Mouse (Mus musculus) frontal cortex, postnatal 25 days (tissue): ENCODE results near the gene Grk3.

ENCODE experiments used
- DNase-seq, 2 experiments: peaks; one replicate each; pipeline ENCODE4 v3.0.0; 2022; ENCODE audit warnings: low spot score in 2 of 2

Gene Grk3

DNA sequence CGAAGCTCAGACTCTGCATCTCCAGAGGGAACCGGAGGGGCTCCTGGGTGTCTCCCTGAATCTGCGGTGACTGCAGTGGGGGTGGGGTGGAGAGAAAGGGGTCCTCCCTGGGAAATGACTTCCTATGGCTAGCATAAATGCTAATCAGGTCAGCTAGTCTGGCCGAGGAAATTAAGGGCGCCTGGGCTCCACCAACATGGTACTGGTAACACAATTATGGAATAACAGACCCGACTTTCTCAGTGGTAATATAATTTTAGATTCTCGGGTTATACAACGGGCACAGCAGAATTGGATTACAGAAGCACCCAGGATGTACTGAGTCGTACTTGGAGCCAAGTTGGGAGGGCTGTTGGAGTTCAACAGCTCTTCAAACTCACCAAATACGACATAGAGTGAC, 79.0 kb downstream of the Grk3 start:
- no peak for DNase-seq

DNA sequence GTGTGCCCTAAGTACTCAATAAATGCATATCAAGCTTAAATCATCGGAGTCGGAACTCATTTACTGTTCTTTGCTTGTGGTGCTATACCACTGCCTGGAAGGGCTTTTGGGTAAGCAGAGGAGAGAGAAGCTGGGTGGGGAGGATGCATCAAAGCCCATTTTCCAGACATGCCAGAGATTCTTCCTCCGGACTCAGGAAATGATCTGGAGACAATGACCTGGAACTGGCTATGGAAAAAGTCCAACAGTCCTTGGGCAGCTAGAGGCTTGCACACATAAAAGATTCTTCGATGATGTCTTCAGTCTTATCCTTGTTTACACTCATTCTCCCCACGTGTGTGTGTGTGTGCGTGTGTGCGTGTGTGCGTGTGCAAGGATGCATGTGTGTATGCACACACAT, 80.2 kb downstream of the Grk3 start:
- DNase-seq, result no peak

DNA sequence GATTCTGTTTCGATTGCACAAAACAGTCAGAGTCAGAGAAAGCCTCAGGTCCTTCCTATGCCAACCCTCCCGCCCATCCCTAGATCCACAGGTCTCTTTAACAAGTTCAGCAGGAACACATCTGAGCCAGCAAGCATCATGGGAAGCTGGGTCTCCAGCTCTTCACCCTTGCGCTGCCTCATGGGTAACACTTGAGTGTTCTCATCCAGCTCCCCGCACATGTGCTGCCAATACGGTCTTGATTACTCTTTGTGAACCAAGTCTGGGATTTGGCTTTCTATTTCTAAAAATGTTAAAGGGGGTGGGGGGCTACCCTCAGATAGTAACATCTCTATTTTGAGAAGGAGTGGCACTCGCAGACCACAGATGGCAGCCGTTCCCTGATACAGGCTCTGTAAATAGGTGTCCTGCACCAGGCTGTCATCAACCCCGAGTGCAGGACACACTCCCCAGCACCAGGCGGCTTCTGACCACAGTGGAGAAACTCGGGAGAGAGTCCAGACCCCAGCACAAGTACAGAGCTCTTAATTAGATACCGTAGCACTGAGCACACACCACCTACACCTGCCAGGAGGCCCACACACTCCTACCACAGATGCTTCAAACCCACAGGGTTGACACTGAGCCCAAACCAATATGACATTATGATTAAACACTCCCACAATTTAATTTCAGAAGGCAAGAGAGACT, 82.6 kb downstream of the Grk3 start:
- DNase-seq, result no peak

DNA sequence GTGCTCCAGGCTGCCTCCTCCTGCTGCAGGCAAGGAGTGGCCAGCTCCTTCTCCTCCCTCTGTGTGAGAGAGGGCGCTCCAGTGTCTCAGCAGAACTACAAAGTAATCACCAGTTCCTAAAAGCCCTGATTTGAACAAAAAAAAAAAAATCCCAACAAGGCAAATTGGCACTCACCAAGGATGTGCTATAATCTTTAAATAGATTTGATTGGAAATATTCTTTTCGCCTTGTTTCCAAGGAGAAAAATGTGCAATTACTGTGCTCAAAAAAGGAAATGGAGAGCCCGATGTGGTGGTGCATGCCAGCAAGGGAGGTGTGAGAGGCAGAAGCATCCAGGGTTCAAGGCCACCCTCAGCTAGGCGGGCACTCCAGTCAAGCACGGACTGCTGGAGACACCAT, 83.7 kb downstream of the Grk3 start:
- no peak for DNase-seq

DNA sequence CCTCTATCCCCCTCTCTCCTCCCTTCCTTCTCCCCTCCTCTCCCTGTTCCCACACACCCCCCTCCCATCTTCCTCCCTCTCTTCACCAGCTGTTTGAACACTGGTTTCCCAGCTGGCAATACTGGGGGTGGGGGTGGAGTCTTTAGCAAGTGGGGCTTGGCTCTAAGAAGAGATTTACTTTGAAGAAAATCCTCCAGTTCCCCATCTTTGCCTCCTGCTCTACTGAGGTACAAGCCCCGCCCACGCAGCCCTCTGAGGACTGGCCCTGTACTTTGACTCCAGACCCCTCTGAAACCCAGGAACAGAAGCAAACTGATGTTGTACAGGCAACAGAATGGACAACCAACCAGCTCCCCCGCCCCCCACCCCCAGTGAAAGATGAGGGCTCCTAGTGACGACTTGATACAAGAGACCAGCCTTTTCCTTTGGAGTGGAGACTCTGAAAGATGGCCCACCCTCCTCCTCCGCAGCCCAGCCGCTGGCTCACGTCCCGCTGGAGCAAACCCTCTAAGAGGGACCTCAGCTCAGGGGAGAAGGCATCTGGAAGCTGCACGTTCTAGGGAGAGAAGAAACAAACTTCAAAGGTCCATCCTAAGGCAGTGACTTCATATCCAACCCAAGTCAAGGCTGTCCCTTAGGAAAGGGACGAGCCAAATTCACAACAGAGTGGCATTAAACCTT, 87.2 kb downstream of the Grk3 start:
- DNase-seq, result no peak

DNA sequence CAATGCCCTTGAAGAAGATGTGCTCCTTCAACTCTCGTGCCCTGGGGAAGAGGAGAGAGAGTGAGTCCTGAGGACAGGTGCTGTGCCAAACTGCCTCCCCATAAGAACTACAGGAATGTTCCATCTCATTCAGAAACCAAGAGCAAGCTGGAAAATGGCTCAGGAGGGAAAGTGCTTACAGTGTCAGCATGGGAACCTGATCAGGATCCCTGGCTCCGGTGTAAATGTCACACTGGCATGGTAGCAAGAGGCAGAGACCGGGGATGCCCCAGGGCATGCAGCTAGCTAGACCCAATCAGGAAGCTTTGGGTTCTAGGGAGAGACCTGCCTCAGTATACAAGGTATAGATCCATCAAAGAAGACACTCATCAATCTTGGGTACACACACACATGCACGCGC, 90.2 kb downstream of the Grk3 start:
- DNase-seq, result no peak

DNA sequence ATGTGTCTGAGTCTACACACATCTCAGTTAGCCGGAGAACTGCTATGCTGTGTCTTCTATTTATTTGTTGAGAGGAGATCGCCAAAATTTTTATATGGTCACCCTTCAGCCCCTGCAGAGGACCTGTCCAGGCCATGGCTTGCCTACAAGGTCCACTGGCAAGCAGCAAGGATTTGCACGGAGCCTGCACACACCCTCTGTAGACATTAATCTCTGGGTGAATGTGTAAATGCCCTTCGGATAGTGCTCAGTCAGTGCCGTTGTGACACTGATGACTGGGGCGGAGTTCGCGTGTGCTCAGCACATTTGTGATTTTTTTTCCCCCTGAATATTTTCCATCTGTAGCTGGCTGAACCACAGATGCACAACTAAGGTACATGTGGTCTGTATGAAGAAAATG, 90.8 kb downstream of the Grk3 start:
- DNase-seq, result no peak

DNA sequence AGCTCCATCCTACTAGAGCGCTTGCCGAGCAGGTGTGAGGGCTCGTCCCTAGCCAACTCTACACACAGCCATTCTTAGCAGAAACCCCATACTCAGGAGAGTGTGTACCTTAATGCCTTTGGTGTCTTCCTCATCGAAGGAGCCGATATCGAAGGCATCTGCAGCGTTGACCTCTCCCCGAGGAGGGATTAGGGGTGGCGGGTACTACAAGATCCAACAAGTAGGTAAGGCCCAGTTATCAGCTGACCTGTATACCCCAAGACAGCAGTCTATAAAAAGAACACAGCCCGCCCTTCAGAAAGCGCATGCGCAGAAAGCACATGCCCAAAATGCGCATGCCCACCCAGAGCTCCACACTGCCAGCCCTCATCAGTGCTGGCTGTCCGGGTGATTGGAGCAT, 91.8 kb downstream of the Grk3 start:
- no peak for DNase-seq

DNA sequence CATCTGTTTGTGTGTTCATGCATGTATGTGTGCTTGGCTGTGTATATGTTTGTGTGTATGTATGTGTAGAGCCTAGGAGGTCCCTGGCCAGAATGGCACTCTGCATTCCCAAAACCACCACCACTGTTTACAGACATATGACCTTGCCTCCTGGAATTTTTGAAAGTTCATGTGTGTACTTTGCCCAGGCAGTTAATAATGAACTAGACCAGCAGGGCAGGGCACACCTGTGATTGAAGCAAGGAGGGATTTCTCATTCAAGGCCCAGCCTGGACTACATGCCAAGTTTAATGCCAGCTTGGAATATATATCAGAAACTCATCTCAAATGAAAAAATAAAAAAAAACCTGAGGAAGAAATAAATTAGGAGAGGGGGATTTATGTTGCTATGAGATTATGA, 93.7 kb downstream of the Grk3 start:
- DNase-seq, result no peak

DNA sequence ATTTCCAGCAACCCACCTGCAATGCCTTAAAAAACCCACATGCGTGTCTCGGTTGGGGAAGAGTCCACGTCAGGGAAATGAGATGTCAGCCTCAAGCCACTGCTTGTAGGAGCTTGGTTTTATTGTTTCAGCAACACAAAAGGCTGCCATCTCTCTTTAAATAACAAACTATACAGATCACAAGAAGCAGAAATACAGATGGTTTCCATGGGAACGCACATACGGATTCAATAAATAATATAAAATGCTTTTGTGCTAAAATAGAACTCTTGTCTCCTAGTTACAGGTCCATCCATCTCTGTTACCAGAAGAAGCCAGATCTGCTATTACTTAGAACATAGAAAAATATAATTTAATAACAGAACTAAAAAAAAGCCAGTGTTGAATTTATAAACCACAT, 105.2 kb downstream of the Grk3 start:
- no peak for DNase-seq

DNA sequence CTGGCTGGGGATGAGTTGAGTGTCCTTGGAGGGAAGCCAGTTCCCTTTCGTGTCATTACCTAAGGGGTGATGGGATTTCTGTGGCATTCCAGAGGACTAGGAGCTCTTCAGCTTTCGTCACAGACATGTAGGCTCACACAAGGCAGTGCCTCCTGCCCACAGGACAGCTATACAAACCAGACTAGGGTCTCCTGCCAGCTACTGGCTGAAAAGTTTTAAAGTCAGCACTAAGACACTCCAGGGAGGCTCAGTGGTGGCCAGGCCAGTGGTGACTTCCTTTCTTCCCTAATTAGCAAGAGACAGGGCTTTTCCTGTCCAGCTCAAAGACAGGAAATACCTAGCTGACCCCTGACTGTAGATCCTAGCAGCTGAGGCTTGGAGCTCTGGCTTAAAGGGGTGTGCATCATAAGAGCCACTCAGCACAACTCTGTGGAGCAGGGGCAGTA, 107.4 kb downstream of the Grk3 start:
- DNase-seq, result no peak

DNA sequence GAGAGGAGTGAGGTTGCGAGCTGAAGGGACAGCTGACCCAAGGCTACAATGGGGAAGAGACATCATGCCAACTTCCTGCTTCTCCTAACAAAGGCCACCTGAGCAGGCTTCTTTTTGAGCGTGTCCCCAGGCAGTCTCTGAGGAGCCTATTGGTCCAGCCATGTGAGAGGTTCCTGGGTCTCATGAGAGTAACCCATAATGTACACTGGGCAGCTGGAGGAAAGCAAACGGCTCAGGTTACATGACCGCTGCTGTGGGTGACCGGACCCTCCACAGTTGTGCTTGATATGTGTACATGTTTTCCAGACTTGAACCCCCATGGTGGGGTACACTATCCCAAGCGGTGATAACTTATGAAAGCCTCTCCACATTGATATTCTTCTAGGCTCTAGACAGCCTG, 108.1 kb downstream of the Grk3 start:
- DNase-seq, result no peak

DNA sequence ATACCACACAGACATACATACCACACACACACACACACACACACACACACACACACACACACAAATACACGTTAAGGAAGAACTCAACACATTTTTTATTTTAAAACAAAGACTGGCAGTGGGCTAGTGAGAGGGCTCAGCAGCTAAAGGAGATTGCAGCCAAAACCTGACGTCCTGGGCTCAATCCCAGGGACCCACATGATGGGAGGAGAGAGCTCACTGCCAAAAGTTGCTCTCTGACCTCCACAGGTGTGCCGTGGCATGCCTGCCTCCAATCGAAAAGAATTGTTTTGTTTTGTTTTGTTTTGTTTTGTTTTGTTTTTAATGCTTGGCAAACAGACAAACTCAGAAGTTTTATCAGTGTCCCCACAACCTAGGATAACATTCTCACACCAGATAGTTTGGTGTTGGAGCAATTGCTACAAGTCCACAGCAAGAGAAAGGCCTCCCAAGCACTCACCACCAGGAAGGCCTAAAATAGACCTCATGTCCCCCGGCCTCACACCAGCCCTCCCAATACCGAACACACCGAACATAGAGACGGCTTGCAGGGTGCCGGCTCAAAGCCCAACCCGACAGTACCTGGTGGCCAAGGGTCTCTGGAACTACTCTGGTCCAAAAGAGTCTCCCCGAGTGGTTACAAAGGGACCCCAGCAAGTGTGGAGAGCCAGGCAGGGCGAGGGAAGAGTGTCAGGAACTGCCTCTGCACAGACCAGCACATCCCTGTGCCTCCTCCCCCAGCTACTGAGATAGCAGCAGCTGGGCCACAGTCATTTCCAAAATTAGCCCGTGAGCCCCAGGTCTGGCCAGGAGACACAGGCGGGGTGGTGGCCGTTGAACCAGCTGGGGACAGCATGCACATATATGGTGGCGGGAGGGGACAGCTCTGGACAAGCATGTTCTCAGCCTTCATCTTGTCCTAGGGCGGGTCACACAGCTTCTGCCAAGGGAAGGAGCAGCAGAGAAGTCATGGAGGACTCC, 119.6 kb downstream of the Grk3 start, which contains the start of gene Myo18b:
Gene Myo18b (minus strand): TSS at position 689 of the 981 bp plus-strand sequence.
- no peak for DNase-seq

DNA sequence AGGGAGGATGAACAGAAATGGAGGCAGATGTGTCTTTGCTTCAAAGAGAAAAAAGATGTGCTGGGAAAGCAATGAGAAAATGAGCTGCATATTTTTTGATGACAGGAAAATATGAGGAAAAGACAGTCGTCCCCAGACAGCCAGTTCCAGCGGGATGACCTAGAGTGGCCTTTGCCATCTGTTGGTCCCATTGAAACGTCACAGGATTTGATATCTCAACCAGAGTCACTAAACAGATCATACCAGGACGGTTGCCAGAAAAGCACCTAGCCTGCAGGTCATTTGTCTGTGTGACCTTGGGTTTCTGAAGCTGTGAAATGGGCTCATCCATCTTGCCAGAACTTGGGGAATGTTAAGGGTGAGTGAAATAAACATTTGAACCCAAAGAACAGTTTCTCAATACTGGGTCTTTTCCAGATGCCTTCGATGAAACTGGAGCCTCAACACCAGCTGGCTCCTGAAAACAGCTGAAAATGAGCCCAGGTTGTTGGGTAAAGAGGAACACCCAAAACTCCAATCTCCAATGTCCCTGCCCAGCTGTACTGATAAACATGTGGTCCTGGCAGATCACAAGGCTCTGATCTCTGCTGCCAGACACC, 122.0 kb downstream of the Grk3 start:
- DNase-seq, result no peak

DNA sequence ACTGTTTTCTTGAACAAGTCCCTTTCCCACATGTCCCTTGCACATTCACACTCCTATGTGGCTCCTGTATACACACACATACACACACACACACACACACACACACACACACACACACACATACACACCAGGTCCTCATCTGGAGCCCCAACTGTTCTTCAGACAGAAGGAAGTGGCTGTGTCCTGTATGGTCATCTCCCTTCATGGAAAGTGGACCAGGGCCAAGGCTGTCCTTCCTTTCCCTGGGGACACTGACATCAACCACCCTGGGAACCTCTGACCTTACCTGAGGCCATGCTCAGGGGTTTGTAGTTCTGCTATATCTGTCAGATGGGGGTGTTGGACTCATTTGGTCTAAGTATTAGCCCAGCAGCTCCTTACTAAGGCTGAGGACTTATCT, 123.2 kb downstream of the Grk3 start:
- DNase-seq, result no peak

DNA sequence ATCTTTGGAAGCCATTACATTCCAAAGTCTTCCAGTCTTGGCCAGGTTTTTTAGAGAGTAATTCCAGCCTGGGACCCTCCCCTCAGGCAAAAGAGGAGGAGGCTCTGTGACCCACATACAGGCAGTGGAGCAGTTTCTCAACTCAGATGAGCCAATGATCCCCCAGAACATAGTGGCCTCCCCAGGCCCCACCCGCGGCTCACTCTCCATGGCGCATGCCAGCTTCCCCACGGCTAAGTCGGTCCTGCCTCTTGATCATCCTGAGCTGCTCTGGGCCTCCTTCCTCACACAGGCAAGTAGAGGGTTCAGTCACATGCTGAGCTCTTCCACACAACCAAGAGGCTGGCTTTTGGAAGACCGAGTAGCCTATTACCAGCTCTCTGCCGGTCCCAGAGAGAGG, 126.9 kb downstream of the Grk3 start:
- no peak for DNase-seq

DNA sequence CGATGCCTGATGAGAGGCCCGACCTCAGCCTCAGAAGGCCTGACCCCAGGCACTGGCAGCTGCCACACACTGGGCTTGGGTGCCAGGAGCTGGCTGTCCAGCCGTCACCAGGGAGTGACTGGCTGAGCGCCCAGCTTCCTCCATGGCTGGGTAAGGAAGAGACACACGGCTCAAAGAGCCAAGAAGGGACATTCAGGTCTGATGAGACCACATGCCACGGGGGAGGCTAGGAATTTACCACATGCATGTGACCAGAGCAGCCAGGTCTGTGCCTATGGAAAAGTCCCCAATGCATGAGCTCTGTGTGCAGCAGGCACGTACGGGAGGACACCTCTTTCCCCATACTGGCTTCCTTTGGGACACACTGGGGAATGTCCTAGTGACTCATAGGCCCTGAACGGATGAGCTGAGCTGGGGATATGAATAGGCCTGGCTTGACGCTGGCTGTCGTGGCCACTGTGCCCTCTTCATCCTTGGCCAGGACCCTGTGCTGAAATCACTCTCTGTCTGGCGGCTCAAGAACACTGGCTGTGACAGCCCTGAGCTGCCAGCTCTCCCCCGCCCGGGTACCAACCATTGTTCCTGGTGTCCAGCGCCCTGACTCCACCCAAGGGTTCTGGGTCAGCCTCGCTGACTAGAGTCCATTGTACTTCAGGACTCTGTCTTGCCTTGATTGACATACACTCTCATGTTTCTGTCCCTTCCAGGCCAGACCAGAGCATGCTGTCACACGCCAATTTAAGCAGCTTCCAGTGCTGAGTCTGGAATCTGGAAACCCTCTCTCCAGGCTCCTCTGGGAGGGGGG, 128.7 kb downstream of the Grk3 start:
- no peak for DNase-seq

DNA sequence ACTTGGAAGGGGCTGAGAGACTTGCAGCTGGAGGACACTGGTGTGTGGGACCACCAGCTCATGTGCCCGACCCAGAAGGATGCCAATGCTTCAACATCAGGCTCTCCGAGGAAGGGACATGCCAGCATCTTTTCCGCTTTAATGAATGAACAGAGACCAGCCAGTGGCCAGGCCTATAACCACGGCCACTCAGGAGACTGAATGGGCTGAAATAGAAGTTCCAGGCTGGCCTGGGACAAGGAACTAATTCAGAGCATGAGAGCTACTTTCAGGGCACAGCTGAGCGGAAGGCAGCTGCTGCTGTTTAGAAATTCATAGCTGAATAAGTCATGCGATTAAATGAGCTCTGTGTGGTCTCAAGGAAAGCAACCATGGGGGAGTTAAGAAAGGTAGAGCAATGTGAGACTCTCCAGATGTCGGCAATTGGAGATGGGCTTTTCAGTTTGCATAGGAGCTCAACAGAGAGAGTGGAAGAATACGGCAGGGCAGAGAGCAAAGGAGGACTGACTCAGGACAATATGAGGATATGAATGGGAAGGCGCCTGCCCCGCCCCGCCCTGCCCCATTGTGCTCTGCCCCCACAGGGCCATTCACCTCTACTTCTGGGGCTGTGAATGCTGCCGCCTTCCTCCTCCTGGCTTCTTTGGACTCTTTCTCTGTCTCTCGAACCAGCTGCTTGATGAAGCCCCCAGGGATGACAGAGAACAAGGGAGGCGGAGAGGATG, 138.0 kb downstream of the Grk3 start:
- DNase-seq, result no peak

DNA sequence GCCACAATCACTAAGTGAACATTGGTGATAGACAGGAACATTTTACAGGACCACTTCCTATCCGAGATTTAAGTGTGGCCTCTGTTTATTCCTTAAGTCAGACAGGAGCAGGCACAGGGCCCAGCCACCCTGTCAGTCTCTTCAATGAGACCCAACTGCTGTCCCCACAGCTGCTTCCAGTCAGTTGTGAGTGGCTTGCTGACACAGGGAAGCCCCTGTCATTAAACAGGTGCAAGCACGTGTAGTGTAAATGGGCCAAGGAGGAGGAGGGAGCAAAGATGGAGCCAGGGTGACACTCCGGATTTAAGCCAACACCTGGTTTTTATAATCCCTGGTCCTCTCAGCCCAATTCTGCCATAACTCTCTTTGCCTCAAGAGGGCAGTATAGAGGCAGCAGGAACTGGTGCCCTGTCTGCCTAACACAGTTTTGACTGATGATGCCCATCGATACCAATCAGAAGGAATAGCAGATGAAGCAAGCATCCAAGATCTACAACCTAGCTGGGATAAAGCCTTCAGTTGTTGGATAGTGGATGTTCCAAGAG, 138.7 kb downstream of the Grk3 start:
- DNase-seq, result peak in 1 of 2 experiments; percentile 52

DNA sequence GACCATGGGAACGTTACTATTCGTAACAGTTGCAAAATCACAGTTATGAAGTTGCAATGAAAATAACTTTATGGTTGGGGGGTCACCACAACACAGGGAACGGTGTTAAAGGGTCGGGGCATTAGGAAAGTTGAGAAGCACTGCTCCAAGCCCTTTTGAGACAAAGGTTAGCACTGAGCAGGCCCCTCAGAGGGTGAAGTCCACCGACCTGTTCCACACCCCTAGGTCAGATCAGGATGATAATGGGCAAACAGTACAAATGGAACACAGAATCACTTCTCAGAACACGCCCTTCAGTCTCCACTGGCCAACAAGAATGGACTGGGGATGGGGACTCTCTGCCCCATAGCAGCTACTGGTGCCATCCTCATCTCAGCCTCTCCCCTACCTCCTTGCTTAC, 142.6 kb downstream of the Grk3 start:
- no peak for DNase-seq
